Mouse (Mus musculus) lung, postnatal 25 days (tissue): ENCODE data around the gene Rpl26.
A peak's percentile ranks its signal among the peaks of the same experiment; 100 is the strongest.

Source experiments
- DNase-seq: peaks from one replicate; pipeline ENCODE4 v3.0.0; 2022; ENCODE audit warnings: low spot score

Gene Rpl26

DNA sequence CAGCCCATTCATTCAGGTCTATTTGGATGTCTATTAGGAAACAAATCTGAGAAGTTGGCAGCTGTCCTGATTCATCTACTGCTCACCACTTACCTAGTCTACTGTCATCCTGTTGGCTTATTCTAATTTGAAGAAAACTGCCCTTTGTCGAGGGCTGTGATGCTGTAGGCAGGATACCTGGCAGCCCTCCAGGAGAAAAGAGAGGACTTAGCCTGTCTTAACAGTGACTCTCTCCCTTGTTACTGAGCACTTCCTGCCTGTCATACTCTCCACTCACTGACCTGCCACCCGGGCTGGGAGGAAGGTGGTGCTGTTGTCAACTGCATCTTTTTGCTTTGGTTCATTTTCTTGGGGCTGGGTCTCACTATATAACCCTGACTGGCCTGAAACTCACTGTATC lies 10.8 kb upstream of the Rpl26 start:
- no peak for DNase-seq

DNA sequence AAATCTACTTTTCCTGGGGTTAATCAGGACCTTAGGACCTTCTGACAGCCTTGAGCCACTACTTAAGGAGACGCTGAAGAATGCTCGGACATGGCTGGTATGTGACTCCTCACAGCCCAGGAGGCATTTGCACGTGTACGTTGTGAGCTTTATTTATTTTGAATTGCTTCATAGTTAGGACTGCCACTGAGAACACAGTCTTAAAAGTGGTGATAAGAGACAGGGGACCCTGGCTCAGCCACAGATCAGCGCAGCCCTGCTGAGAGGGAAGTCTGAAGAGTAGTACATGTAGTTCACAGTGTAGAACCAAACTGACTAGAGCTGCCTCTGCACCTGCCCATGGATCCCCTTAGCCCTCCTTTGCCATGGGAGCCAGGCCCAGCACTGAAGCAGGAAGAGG lies 9.6 kb upstream of the Rpl26 start:
- no peak for DNase-seq

DNA sequence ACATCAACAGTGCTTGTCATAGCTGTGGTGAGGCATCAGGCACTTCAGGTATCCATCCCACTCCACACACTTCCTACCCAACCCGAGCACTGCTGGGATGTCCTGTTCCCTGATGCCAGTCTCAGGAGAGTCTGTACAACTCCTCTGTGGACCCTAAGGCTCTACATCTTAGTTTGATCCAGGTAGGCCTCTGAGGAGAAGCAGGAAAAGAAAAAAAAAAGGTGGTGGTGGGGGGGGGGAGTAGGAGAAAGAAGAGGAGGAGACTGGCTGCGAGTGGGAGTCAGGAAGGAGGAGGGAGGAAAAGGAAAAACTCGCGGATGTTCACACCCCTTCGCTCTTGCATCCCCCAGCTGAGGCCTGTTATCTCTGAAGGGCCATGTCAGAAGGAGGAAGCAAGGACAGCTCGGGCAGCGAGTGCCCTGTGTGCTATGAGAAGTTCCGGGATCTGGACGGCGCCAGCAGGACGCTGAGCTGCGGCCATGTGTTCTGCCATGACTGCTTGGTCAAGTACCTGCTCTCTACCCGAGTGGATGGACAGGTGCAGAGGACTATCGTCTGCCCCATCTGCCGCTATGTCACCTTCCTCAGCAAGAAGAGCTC lies 9.1 kb upstream of the Rpl26 start:
- no peak for DNase-seq

DNA sequence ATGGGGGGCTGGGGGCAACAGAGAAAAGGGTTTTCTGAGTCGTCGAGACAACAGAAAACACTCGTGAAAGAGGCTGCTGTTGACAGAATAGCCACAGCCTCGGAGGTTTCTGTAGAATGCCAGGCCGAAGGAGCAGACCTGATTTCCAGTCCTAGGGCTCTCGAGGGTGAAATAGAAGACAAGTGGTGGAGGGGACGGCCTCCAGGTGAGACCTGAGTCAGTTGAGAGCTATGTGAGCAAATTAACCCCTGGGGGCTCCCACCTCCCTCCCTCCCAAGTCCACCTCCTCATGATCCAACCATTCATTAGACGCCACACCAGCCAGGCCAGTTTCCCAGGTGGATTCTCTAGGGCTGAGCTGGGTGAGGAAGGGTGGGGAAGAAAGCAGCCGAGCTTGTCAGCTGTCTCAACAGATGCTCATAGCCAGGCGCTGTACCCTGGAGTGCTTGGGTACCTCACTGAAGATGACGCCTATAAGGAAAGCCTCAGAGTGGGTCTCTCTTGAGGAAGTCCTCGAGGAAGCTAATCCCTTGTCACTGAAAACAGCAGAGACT lies 7.4 kb upstream of the Rpl26 start:
- no peak for DNase-seq

DNA sequence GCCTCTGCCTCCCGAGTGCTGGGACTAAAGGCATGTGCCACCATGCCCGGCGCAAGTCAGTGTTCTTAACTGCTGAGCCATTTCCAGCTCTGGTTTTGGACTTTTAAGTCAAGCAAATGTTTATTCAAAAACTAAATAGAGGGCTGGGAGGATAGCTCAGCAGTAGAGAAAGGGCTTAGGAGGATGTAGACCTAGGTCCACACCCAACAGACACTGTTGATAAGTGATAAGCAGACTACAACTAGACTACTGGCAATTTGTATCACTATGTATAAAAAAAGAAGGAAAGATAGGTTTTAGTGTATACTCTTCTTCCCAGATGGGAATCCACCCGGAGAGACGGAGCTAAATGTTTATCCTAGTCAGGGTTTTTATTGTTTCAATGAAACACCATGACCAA lies 5.1 kb upstream of the Rpl26 start:
- no peak for DNase-seq

DNA sequence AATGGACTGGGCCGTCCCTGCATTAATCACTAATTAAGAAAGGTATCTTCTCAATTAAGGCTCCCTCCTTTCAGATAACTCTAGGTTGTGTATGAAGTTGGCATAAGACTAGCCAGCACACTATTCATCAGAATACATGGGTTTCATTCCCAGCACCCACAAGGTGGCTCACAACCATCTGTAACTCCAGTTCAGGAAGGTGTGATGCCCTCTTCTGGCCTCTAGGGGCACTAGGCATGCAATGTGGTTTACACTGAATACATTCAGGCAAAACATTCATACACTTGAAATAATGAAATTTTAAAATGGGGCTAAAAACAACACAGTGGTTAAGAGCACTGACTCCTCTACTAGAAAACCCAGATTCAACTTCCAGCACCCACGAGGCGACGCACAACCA lies 4.3 kb upstream of the Rpl26 start:
- DNase-seq, result peak; percentile 42

DNA sequence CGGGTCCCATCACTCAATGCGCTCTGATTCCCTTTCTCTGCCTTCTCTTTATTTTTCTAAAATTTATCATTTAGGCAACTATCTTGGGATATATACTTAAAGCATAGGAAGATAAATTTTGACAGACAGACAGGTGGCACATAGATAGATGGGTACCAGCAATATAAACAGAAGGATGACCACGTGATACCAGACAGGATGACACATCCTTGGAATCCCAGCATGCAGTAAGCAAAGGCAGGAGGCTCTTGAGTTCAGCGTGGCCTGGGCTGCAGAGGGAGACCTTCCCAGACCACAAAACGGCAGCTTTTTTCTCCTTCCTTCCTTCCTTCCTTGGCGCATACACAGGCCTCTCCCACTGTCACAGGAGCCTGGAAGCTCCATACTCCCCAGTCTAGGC lies 3.5 kb upstream of the Rpl26 start:
- DNase-seq, result no peak

DNA sequence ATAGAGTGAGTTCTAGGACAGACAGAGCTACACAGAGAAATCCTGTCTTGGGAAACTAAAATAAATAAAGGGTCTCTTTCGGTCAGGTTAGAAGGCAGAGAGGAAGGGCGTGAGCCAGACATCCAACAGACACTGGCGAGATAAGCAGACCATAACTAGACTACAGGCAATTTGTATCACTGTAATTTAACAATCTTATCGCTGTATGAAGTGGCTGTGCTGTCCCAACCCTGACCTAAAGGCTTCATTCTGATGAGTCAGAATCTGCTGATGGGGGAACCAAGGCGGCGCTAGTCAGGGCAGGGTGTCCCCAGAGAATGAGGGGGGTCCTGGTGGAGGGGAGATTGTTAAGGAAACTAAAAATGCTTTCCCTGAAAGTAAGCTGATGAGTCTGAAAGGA lies 2.6 kb upstream of the Rpl26 start:
- no peak for DNase-seq

DNA sequence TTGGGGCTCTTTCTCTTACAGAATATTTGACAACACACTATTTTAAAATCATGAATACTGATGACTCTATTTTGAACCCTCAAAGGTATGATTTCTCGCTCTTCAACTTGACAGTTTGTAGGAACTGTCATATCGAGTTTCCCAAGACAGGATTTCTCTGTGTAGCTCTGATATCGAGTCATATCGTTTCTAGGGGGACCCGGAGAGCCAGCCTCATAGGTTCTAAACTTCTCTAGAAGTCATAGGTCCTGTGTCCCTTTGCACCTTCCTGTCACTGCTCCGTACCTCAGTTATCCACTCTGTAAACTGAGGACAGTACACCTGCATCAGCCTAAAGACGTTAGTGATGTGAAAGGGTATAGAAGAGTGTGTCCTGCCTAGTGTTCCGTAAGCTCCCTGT lies 1.6 kb upstream of the Rpl26 start:
- DNase-seq, result no peak

DNA sequence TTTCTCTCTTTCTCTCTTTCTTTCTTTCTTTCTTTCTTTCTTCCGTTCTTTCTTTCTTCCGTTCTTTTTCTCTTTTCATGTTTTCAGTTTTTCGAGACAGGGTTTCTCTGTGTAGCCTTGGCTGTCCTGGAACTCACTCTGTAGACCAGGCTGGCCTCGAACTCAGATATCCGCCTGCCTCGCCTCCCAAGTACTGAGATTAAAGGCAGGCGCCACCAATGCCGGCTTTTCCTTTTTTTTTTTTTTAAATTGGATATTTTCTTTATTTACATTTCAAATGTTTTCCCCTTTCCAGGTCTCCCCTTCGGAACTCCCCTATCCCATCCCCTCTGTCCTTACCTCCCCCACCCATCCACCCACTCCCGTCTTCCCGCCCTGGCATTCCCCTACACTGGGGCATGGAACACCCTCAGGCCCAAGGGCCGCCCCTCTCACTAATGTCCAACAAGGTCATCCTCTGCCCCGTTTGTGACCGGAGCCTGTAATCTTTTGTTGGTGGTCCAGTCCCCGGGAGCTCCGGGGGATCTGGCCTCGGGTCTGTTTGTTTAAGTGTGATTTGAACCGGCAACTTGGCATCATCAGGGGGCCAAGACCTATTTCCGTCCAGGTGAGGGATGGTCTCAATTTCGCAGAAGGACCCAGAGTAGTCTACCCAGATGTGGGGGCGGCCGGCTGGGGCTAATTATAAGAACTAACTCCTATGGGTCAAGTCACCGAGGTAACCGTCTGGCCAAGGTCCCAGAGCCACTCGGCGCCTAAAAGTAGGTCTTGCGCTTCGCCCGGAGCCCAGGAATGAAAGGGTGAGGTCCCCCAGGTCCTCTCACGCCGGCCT lies 648 bp upstream of the Rpl26 start:
- no peak for DNase-seq

DNA sequence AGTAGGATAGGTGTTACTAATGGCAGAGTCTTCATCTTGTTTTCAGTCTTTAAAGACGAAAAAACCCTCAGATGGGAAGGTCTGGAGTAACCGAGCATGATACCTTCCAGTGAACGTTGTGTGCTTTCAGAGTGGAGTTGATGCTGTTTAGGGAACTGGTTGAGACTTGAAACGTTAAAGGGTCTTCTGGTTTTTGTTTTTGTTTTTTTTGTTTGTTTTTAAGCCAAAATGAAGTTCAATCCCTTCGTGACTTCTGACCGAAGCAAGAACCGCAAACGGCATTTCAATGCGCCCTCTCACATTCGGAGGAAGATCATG lies 623 bp downstream of the Rpl26 start:
- no peak for DNase-seq

DNA sequence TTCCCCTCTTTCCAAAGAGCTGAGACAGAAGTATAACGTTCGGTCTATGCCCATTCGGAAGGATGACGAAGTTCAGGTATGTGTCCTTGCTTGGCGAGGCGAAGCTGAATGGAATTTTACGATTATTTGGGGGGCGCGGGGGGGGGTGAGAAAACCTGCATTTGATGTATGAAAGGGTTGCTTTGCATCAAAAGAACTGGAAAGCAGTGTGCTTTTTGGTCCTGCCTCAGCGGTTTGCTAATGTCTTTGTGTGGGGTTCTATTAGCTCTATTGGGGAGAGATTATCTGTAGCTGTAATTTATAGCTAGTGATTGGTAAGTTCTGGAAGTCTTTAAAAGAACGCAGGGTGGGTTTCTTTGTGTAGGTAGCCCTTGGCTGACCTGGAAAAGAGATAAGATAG lies 984 bp downstream of the Rpl26 start:
- no peak for DNase-seq

DNA sequence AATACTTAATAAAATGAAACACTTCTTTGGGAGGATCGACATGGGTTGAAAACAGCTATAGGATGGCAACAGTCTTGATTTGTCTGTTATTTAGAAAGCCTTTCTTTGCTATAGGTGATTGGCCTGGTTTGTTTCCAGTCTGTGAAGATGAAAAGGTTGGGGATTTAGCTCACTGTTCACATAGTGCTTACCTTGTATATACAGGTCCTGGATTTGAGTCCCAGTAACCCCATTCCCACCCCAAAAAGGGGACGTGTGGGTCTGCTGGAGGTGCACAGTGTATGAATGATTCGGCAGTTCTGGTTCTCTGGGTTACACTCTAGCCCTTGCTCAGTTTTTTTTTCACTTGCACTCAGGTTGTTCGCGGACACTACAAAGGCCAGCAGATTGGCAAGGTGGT lies 1.4 kb downstream of the Rpl26 start:
- DNase-seq, result no peak

DNA sequence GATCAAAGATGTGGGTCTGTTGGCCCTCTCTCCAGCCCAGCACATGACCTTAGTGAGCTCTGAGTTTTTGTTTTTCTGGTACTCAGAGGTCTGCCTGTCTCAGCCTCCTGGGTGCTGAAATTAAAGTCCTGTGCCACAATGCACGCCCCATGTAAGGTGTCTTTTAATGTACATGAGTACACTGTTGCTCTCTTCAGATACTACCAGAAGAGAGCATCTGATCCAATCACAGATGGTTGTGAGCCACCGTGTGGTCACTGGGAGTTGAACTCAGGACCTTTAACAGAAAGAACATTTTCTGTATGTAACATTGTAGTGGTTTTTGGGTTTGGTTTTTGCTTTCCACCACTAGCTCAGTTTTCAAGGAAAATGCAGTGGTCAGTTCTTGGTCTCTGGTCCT lies 2.4 kb downstream of the Rpl26 start:
- no peak for DNase-seq

DNA sequence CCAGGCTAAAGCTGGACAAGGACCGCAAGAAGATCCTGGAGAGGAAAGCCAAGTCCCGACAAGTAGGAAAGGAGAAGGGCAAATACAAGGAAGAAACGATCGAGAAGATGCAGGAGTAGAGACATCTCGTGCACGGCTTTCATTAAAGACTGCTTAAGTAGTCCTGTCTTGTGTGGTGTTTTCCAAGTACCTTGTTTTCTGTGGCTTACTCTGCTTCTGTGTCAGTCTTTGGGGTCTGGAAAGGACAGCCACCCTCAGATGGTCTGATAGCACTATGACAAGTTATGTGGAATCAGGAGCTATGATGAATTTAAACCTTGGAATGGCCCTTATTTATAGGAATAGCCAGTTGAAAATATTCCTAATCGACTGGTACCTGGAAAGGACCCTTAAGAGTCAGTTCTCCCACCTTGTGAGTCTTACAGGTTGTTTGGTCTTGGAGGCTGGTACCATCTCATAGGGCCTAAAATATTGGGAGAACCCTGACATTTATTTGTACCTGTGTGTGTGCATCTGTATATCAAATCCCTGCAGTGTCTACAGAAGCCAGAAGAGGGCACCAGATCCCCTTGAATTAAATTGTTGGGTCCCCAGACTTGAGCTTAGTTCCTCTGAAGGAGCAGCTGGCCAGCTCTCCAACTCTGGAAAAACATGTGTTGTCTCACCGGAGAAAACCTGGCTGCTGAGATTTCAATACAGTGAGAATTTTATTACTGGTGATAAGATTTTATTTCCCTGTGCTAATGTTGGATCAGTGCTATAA lies 3.2 kb downstream of the Rpl26 start:
- DNase-seq, result peak; percentile 81

DNA sequence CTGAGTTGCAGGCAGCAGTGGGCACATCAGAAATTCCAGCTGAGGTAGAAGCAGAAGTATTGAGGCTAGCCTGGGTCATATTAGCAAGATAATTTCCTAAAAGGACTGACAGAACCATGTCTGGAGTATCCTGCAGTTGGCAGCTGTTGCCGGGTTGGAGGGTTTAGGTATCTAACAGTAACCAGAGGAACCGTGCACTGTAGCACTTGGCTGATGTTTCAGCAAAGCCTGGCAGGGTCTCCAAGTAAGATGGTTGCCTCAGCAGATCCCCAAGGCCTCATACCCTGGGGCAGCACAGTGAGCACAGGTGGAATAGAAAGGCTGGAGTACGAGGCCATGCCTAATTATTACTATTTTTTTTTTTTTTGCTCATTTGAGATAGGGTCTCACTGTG lies 3.8 kb downstream of the Rpl26 start:
- no peak for DNase-seq

DNA sequence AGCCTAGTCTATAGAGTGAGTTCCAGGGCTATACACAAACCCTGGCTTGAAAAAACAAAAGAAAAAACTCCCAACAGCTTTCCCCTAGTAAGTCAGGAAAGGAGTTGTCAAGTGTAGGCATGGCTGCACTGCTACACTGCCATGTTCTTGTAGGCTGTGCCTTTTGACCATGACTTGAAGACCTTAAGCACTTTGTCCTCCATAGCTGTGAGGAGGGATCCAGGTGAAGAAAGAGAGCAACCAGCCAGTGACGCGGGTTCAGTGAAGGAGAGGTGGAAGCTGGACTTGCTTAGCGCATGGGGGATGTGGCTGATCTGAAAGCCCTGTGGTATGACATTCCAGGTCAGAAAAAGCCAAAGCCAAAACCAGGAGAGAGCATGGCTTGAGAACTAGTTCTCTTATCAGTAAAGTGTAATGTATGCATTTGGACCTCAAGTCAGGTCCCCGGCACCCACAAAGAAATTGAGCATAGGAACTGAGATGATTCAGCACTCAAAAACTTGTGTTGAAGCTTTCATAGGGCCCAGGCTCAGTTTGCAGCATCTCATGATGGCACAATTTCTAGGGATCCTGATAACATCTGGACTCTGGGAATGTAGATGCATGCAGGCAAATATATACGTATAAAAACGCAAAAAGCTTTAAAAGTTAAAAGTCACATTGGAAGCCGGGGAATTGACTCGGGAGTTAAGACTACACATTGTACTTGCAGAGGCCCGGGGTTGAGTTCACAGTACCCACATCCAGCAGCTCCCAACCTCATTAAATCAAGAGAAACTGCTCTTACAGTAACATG lies 4.5 kb downstream of the Rpl26 start:
- DNase-seq, result no peak

DNA sequence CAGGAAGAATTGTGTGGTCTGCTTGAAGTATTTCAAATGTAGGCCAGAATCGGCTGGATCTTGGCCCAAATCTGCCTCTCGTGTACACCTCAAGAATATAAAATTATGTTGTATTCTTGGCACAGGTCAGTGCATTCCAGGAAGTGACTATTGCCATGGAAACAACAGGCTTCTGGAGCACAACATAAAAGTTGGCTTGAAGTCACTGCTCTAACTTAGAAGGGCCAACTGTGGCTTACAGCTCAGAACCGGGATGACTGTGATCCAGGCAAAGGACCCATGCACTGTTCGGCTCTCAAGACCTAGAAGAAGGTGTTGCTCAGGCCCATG lies 5.0 kb downstream of the Rpl26 start:
- no peak for DNase-seq

DNA sequence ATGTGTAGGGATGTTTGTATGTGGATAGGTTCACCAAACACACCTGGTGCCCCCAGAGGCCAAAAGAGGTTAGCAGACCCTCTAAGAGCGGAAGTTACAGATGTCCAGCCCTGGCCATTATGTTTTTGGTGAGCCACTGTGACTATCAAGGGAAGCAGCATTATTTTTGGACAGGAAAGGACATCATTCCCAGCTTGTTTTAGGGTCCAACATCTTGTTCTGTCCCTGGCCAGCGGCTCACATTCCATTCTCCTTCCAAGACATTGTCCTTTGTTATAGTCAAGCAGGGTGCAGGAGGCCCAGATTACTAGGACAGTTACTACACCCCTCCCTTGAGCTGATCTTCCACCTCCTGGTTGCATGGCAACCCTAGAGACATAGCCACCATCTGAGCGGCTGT lies 5.9 kb downstream of the Rpl26 start:
- DNase-seq, result no peak

DNA sequence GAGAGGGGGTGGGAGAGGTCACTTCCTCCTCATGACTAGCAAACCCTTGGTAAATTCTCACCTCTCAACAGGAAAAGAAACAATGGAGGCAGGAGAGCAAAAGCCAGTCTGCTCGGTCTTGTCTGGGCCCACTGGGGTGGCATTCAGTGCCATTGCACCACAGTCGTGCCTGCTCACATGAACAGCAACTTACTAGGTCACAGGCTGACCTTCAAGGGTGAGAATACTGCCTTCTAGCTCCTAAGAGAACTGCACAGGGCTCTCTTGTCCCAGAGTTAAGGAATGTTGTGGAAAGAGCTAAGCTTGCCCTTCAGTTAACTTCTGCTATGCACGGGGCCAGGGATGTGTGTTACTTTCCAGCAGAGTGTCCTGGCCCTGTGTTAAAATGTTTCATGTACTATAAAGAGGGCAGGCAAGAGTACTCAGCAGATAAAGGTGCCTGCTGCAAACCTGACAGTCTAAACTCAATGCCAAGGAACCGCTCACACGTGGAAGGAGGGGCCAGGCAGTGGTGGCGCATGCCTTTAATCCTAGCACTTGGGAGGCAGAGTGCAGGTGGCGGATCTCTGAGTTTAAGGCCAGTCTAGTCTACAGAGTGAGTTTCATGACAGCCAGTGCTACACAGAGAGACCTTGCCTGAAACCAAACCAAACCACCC lies 7.6 kb downstream of the Rpl26 start:
- DNase-seq, result no peak

DNA sequence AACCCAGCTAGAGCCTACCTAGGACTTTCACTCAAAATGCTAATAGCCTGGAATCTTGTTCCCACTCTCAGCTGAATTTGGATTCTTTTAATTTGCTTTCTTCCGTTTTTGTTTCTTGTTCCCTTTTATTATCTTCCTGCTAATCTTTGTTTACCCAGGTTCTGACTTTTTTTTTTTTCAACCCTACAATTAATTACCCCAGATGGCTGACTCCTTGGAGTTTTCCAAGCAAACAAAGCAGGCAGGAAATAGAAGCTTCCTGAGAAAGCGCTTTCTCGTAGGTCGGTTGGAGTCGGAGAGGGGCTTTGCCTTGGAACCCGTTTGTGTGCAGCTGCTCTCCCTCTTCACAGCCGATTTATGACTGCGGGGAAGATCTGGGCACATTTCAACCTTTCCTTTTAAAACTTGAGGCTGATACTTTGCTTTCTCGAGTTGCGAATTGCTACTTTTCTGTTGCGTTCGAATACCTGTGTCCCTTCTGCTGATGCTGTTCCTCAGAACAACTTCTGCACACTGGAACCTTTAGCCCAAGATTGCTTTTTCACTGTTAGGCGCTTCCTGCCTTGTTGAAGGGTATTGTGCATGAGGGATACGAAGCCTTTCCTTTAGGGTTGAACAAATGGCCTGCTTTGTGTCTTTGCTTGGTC lies 10.3 kb downstream of the Rpl26 start:
- no peak for DNase-seq
